Mouse (Mus musculus): Measurements from ENCODE around the gene Slc35d1. TPM values are rescaled to one million over a fixed set of nuclear protein-coding genes. Genes with fewer than 3 reads are reported as not detected.

The Slc35d1 gene
- polyA plus RNA-seq, 1 experiment from 2014 or later, result 14.5 TPM

- H3K36me3 ChIP-seq (ENCODE audit: insufficient read depth), result peaks cover 14% of the 10 kb centered on the region; the same call in 1 of the 2 replicates
- peak overlapping the region; percentile 98 for H3K27ac ChIP-seq (ENCODE audit: low read depth)
- ATAC-seq (ENCODE audit: insufficient read depth) (no peak), DNase-seq (peak; percentile 49)
- no peaks in the 10 kb centered on the region for H3K9me3 ChIP-seq (ENCODE audit: low read depth, low read length)
- 0 out of 2 replicates have a peak, but pooled peaks cover 3% of the 10 kb centered on the region for H3K4me1 ChIP-seq (ENCODE audit: insufficient read depth)
- under 1% methylated on average over 30 of the region's 30 CpGs for WGBS
- no peak for TF ChIP-seq CTCF (IDR thresholded peaks at IDR 0.05; ENCODE audit: low read depth)
- peak overlapping the region; percentile 98 for H3K9ac ChIP-seq
- no peaks in the 10 kb centered on the region for H3K27me3 ChIP-seq (ENCODE audit: insufficient read depth, low read length)
- H3K4me2 ChIP-seq, result peak overlapping the region; percentile 84
- peak overlapping the region; percentile 92 for H3K4me3 ChIP-seq (ENCODE audit: low read depth, low read length)
Observed at GRCm38 (mm10) chr4:103213859-103214497, 986 bp downstream of the Slc35d1 start.

- WGBS, result 86% methylated on average over 1 of the region's 1 CpGs
- Histone ChIP-seq H3K4me3 (ENCODE audit: low read depth, low read length) (no peak overlapping the region), H3K4me1 (ENCODE audit: insufficient read depth) (0 out of 2 replicates have a peak, but pooled peaks cover 3% of the 10 kb centered on the region), H3K9ac (no peak overlapping the region), H3K27me3 (ENCODE audit: insufficient read depth, low read length) (no peaks in the 10 kb centered on the region), H3K27ac (ENCODE audit: low read depth) (no peak overlapping the region), H3K4me2 (no peak overlapping the region), H3K9me3 (ENCODE audit: low read depth, low read length) (no peaks in the 10 kb centered on the region), H3K36me3 (ENCODE audit: insufficient read depth) (peaks cover 48% of the 10 kb centered on the region)
- DNase-seq, result no peak
- no peak for ATAC-seq (ENCODE audit: insufficient read depth)
- TF ChIP-seq CTCF (IDR thresholded peaks at IDR 0.05; ENCODE audit: low read depth), result no peak
Observed at GRCm38 (mm10) chr4:103208553-103208952, 6.4 kb downstream of the Slc35d1 start.

GRCm38 (mm10) chr4:103203646-103204045 lies 11.3 kb downstream of the Slc35d1 start:
- ATAC-seq (ENCODE audit: insufficient read depth) (no peak), DNase-seq (no peak)
- Histone ChIP-seq H3K4me3 (ENCODE audit: low read depth, low read length) (no peak overlapping the region), H3K4me2 (no peak overlapping the region), H3K27me3 (ENCODE audit: insufficient read depth, low read length) (no peaks in the 10 kb centered on the region), H3K9me3 (ENCODE audit: low read depth, low read length) (no peaks in the 10 kb centered on the region), H3K36me3 (ENCODE audit: insufficient read depth) (peaks cover 55% of the 10 kb centered on the region), H3K4me1 (ENCODE audit: insufficient read depth) (no peaks in the 10 kb centered on the region), H3K9ac (no peak overlapping the region), H3K27ac (ENCODE audit: low read depth) (no peak overlapping the region)
- WGBS, result 72% methylated on average over 2 of the region's 2 CpGs
- TF ChIP-seq CTCF (IDR thresholded peaks at IDR 0.05; ENCODE audit: low read depth), result no peak

- DNase-seq (no peak), ATAC-seq (ENCODE audit: insufficient read depth) (no peak)
- Histone ChIP-seq H3K4me2 (no peak overlapping the region), H3K36me3 (ENCODE audit: insufficient read depth) (peaks cover 48% of the 10 kb centered on the region), H3K27me3 (ENCODE audit: insufficient read depth, low read length) (no peaks in the 10 kb centered on the region), H3K27ac (ENCODE audit: low read depth) (no peak overlapping the region), H3K9me3 (ENCODE audit: low read depth, low read length) (no peaks in the 10 kb centered on the region), H3K4me1 (ENCODE audit: insufficient read depth) (no peaks in the 10 kb centered on the region), H3K9ac (no peak overlapping the region), H3K4me3 (ENCODE audit: low read depth, low read length) (no peak overlapping the region)
- WGBS, result 92% methylated on average over 1 of the region's 1 CpGs
- no peak for TF ChIP-seq CTCF (IDR thresholded peaks at IDR 0.05; ENCODE audit: low read depth)
Observed at GRCm38 (mm10) chr4:103200046-103200445, 14.9 kb downstream of the Slc35d1 start.

- H3K36me3 ChIP-seq (ENCODE audit: insufficient read depth), result peaks cover 48% of the 10 kb centered on the region
- H3K4me2 ChIP-seq, result no peak overlapping the region
- no peak overlapping the region for H3K9ac ChIP-seq
- WGBS, result 49% methylated on average over 4 of the region's 4 CpGs
- H3K4me3 ChIP-seq (ENCODE audit: low read depth, low read length), result no peak overlapping the region
- TF ChIP-seq CTCF (IDR thresholded peaks at IDR 0.05; ENCODE audit: low read depth), result no peak
- no peaks in the 10 kb centered on the region for H3K4me1 ChIP-seq (ENCODE audit: insufficient read depth)
- H3K27ac ChIP-seq (ENCODE audit: low read depth), result no peak overlapping the region
- DNase-seq (no peak), ATAC-seq (ENCODE audit: insufficient read depth) (no peak)
- no peaks in the 10 kb centered on the region for H3K9me3 ChIP-seq (ENCODE audit: low read depth, low read length)
- no peaks in the 10 kb centered on the region for H3K27me3 ChIP-seq (ENCODE audit: insufficient read depth, low read length)
Observed at GRCm38 (mm10) chr4:103199086-103199485, 15.9 kb downstream of the Slc35d1 start.

- Histone ChIP-seq H3K4me3 (ENCODE audit: low read depth, low read length) (no peak overlapping the region), H3K4me2 (no peak overlapping the region), H3K9ac (no peak overlapping the region), H3K9me3 (ENCODE audit: low read depth, low read length) (no peaks in the 10 kb centered on the region), H3K4me1 (ENCODE audit: insufficient read depth) (no peaks in the 10 kb centered on the region), H3K36me3 (ENCODE audit: insufficient read depth) (peaks cover 64% of the 10 kb centered on the region), H3K27me3 (ENCODE audit: insufficient read depth, low read length) (no peaks in the 10 kb centered on the region), H3K27ac (ENCODE audit: low read depth) (no peak overlapping the region)
- no peak for ATAC-seq (ENCODE audit: insufficient read depth)
- TF ChIP-seq CTCF (IDR thresholded peaks at IDR 0.05; ENCODE audit: low read depth), result no peak
- no peak for DNase-seq
- WGBS, result 79% methylated on average over 8 of the region's 8 CpGs
Observed at GRCm38 (mm10) chr4:103197401-103197800, 17.6 kb downstream of the Slc35d1 start.

- H3K4me2 ChIP-seq, result no peak overlapping the region
- H3K9me3 ChIP-seq (ENCODE audit: low read depth, low read length), result no peaks in the 10 kb centered on the region
- DNase-seq (no peak), ATAC-seq (ENCODE audit: insufficient read depth) (no peak)
- no peak overlapping the region for H3K4me3 ChIP-seq (ENCODE audit: low read depth, low read length)
- peaks cover 73% of the 10 kb centered on the region for H3K36me3 ChIP-seq (ENCODE audit: insufficient read depth)
- H3K4me1 ChIP-seq (ENCODE audit: insufficient read depth), result no peaks in the 10 kb centered on the region
- peak; percentile 33; the same call in 1 of the 2 replicates for TF ChIP-seq CTCF (IDR thresholded peaks at IDR 0.05; ENCODE audit: low read depth)
- H3K27me3 ChIP-seq (ENCODE audit: insufficient read depth, low read length), result no peaks in the 10 kb centered on the region
- no peak overlapping the region for H3K9ac ChIP-seq
- H3K27ac ChIP-seq (ENCODE audit: low read depth), result no peak overlapping the region
- 84% methylated on average over 2 of the region's 2 CpGs for WGBS
Observed at GRCm38 (mm10) chr4:103192421-103192820, 22.5 kb downstream of the Slc35d1 start.
